Mouse (Mus musculus): Measurements from ENCODE around the gene Enpp7.

GRCm38 (mm10) chr11:118975427-118975826 is 12.6 kb upstream of the Enpp7 start:
- no peak for TF ChIP-seq MAFK (IDR thresholded peaks at IDR 0.05; ENCODE audit: insufficient read depth, low read depth, low read length)
- no peak for TF ChIP-seq CHD2 (IDR thresholded peaks at IDR 0.05; ENCODE audit: low read depth, low read length)
- TF ChIP-seq ZC3H11A (IDR thresholded peaks at IDR 0.05; ENCODE audit: borderline replicate concordance, low read depth, low read length), result peak; percentile 48; the same call in 1 of the 2 replicates

All from ES-E14 (cell line).